Mouse (Mus musculus): ENCODE data around the gene Keap1.

Keap1 gene

GRCm38 (mm10) chr9:21197981-21198380 lies 41.2 kb downstream of the Keap1 start:
- DNase-seq (ENCODE audit: low read depth in 2 of 2, low spot score in 2 of 2) = no peak

- DNase-seq (ENCODE audit: low read depth in 2 of 2, low spot score in 2 of 2) = no peak
Measured at GRCm38 (mm10) chr9:21196521-21197433, 42.4 kb downstream of the Keap1 start.

- DNase-seq (ENCODE audit: low read depth in 2 of 2, low spot score in 2 of 2) = peak in 1 of 2 experiments; percentile 37
Measured at GRCm38 (mm10) chr9:21195736-21196505, 43.2 kb downstream of the Keap1 start.

- DNase-seq (ENCODE audit: low read depth in 2 of 2, low spot score in 2 of 2) = no peak
Measured at GRCm38 (mm10) chr9:21194787-21195493, 44.2 kb downstream of the Keap1 start.

GRCm38 (mm10) chr9:21193786-21194185 lies 45.4 kb downstream of the Keap1 start:
- no peak for DNase-seq (ENCODE audit: low read depth in 2 of 2, low spot score in 2 of 2)

GRCm38 (mm10) chr9:21190670-21191069 lies 48.5 kb downstream of the Keap1 start:
- no peak for DNase-seq (ENCODE audit: low read depth in 2 of 2, low spot score in 2 of 2)

GRCm38 (mm10) chr9:21189905-21190304 lies 49.3 kb downstream of the Keap1 start:
- DNase-seq (ENCODE audit: low read depth in 2 of 2, low spot score in 2 of 2) = no peak

GRCm38 (mm10) chr9:21185436-21185835 lies 53.7 kb downstream of the Keap1 start:
- no peak for DNase-seq (ENCODE audit: low read depth in 2 of 2, low spot score in 2 of 2)

GRCm38 (mm10) chr9:21184733-21185132 lies 54.4 kb downstream of the Keap1 start:
- no peak for DNase-seq (ENCODE audit: low read depth in 2 of 2, low spot score in 2 of 2)

GRCm38 (mm10) chr9:21183905-21184413 lies 55.2 kb downstream of the Keap1 start:
- no peak for DNase-seq (ENCODE audit: low read depth in 2 of 2, low spot score in 2 of 2)

- no peak for DNase-seq (ENCODE audit: low read depth in 2 of 2, low spot score in 2 of 2)
Measured at GRCm38 (mm10) chr9:21183421-21183820, 55.7 kb downstream of the Keap1 start.

GRCm38 (mm10) chr9:21181421-21182220 lies 57.5 kb downstream of the Keap1 start:
- DNase-seq (ENCODE audit: low read depth in 2 of 2, low spot score in 2 of 2) = no peak

GRCm38 (mm10) chr9:21180841-21181240 lies 58.3 kb downstream of the Keap1 start:
- DNase-seq (ENCODE audit: low read depth in 2 of 2, low spot score in 2 of 2) = no peak

- no peak for DNase-seq (ENCODE audit: low read depth in 2 of 2, low spot score in 2 of 2)
Measured at GRCm38 (mm10) chr9:21180402-21180801, 58.8 kb downstream of the Keap1 start.
